Mouse (Mus musculus) kidney, adult 11 months (tissue): ENCODE results near the gene 1500015O10Rik.

Source experiments
- DNase-seq: peaks from one replicate; pipeline ENCODE4 v3.0.0; 2022

The 1500015O10Rik gene

GRCm38 (mm10) chr1:43730491-43730924, at the start of gene 1500015O10Rik:
Gene 1500015O10Rik, plus strand, starts transcription at chr1:43730602.
- peak; percentile 22 for DNase-seq

DNA sequence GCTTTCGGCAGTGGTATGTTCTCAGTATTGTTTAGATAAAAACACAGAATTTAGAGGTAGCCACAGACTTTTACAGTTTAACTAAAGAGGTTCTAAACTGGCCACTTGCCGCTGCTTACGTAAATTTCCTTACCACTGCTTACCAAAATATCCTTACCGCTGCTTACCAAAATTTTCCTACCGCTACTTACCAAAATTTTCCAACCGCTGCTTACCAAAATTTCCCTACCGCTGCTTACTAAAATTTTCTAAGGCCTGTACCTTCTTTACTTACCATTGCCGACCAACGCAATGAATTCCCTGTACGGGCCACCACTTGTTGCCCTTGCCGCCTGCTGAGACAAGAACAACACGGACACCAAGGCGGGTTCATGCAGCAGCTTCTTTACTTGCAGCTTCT, 40.4 kb upstream of the 1500015O10Rik start:
- no peak for DNase-seq

- DNase-seq: no peak
Measured at GRCm38 (mm10) chr1:43690507-43690906, 39.9 kb upstream of the 1500015O10Rik start.

GRCm38 (mm10) chr1:43694076-43694475, 36.3 kb upstream of the 1500015O10Rik start:
- no peak for DNase-seq

DNA sequence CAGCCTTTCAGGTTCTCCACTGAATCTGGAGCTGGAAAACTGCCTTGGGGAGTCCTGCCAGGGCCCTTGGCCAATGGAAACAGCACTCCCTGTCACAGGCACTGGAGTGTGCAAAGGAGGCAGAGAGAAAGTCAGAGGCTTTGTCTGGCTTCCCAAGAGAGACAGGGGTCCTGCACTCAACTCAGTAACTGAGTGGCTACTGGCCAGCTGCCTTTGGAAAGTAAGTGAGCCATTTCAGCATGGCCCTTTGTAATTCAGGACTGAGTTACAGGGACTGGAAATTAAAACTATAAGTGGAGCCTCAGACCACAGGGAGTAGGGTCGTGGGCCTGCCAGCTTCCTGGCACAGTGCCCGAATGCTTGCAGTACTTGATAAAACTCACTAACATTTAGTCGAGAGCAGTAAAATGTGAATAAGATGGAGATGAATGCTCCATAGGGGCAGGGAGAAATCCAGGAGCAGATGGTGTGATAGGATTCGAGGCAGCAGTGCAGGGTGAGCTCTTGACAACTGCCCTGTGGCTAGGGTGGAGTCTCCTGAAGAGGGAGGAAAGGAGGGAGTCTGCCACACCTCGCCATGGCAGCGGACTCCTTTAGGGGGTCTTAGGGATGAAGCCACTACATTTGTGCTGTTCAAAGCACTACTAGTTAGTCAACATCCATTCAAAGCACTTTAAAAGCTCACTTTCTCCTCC, 35.4 kb upstream of the 1500015O10Rik start:
- peak; percentile 84 for DNase-seq

GRCm38 (mm10) chr1:43698577-43699000, 31.8 kb upstream of the 1500015O10Rik start:
- peak; percentile 17 for DNase-seq

GRCm38 (mm10) chr1:43714841-43715240, 15.6 kb upstream of the 1500015O10Rik start:
- peak; percentile 19 for DNase-seq

DNA sequence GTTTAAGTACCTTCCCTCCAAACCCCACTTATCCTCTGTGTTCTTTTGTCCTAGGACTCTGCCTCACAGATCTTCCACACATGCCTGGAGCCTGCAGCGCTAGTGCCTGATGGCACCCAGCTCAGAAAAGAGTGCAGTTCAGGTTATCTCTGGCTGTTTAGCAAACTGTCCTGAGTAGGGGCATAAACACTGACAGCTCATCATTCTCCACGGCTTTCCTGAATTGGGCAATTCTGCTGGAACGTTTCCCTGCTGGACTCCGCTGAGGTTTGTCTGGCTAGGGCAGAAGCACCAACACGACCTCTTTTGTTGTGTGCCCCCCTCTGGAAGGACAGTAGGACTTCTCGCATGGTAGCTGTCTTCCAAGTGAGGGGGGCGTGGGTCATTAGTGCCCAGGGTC, 12.4 kb upstream of the 1500015O10Rik start:
- no peak for DNase-seq

- no peak for DNase-seq
Measured at GRCm38 (mm10) chr1:43718793-43719192, 11.6 kb upstream of the 1500015O10Rik start.

- DNase-seq: no peak
Measured at GRCm38 (mm10) chr1:43722459-43722858, 7.9 kb upstream of the 1500015O10Rik start.

- no peak for DNase-seq
Measured at GRCm38 (mm10) chr1:43732100-43732499, 1.7 kb downstream of the 1500015O10Rik start.

GRCm38 (mm10) chr1:43732657-43733056, 2.3 kb downstream of the 1500015O10Rik start:
- no peak for DNase-seq

DNA sequence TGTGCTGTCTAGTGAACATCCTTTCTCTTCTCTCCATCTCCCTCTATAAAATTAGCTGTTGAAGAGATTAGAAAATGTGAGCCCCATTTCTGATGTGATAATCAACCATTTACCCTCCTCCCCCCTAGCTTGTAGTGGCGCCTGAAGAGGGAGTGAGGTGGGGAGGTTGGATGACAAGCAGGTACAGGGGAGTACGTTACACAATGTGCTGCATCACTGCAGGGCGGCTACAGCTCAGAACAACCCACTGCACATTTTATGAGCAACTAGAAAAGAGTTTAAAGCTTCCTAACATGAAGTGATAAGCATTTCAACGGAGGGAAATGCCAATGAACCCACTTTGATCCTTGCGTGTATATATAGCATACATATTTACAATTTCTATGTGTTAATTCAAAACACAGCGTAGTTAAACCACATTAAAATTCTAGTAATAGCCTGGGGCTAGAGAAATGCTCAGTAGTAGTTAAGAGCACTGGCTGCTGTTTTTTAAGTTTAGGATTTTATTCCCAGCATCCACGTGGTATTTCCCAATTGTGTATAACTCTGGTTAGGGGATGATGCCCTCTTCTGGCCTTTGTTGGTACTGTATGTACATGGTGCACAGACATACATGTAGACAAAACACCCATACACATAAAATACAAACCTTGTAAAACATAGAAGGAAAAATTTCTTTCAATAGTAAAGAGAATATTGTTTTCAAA, 7.6 kb downstream of the 1500015O10Rik start:
- DNase-seq: no peak

DNA sequence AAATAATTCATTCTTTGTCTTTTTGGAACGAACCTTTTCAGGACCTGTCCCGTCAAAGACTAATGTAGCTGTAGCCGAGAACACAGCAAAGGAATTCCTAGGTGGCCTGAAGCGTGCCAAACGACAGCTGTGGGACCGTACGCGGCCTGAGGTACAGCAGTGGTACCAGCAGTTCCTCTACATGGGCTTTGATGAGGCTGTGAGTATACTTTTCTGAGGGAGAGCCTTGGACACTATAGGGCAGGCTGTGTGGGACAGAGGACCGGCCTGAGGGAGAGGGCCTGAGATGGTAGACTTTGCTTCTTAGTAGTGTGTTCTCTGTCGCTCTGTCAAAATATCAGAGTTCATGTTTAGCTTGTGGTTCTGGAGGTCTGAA, 8.1 kb downstream of the 1500015O10Rik start:
- no peak for DNase-seq

DNA sequence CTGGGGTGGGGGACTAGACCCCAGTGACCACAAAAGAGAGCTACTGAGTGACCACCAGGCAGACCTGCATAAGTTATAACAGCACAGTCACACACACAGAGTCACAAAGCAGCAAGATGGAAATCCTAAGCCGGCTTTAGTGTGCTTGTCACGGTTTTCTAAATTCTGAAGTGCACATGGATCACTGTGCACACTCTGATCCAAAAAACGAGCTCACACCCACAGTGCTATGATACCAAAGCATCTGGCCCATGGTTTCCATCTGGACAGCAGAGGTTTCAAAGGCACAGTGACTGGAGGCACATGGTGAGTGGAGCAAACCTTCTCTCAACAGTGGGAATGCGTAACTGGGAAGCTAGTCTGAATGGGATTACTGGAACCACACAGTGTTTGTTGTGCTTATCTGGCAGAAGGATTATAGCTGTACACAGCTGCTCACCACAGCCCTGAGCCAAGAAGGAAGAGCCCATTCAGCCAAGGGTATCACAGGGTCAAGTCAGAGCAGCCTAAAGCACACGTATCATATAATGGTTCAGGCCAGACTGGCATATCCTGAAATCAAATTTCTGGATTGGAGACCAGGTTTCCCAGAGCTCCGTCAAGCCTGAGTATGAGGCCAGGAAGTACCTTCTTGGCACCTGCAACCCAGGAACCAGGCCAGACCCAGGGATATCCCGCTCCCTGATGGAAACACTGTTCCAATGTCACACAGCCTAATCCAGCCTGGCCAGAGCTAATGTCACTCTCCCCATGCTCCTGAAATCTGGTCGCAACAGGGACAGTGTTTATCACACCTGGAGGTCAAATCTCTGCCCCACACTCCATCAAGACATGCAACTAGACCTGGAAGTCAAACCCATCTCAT, 24.3 kb downstream of the 1500015O10Rik start:
- no peak for DNase-seq

DNA sequence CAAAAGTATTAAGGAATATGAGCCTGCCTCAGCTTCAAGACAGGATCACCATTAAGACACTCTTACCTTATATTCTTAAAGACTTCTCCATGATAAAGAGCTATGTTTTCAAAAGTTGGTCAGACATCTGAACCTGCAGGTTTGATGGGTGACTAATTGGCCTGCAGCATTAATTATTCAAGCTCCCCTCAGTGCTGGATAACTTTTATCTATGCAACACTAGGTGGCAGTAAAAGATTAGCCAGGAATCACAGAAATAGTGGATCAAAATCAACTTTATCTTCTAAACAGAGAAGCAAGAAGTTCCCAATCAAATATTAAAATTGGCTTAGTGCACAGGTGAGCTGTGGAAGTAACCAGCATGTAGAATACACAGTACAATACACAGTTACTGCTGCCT, 29.7 kb downstream of the 1500015O10Rik start:
- no peak for DNase-seq

- no peak for DNase-seq
Measured at GRCm38 (mm10) chr1:43764481-43764880, 34.1 kb downstream of the 1500015O10Rik start.

DNA sequence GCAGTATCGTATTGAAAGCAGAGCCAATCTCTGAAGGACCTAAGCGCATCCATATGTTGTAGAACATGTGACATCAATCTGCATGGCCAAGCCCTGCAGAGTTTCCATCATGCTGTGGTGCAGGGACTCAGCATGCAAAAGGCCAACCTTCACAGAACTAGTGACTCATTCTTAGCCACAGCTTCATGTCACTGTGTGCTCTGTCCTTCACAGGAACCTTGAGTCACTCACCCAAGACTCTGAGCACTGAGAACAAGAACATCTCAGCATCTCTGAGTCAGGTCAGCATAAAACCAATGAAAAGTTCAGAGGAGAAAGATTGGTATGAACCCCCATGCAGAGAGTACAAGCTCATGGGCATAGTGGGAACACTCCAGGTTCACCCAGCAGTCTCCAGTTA, 35.9 kb downstream of the 1500015O10Rik start:
- no peak for DNase-seq

- DNase-seq: no peak
Measured at GRCm38 (mm10) chr1:43768385-43768990, 38.1 kb downstream of the 1500015O10Rik start.

DNA sequence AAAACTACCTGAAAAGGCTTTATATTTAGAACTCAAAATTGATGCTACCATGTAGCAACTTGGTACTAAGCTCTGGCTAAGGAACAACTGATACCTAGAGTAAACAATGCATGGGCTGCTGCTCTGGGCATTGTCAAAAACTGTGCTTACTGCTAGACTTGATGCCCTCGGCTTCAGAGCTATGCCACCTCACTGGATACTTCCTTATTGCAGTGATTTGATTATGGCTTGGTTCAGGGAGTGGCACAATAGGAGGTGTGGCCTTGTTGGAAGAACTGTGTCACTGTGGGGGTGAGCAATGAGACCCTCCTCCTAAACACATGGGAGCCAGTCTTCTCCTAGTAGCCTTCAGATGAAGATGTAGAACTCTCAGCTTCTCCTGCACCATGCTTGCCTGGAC, 38.9 kb downstream of the 1500015O10Rik start:
- no peak for DNase-seq

GRCm38 (mm10) chr1:43770032-43770431, 39.6 kb downstream of the 1500015O10Rik start:
- no peak for DNase-seq

DNA sequence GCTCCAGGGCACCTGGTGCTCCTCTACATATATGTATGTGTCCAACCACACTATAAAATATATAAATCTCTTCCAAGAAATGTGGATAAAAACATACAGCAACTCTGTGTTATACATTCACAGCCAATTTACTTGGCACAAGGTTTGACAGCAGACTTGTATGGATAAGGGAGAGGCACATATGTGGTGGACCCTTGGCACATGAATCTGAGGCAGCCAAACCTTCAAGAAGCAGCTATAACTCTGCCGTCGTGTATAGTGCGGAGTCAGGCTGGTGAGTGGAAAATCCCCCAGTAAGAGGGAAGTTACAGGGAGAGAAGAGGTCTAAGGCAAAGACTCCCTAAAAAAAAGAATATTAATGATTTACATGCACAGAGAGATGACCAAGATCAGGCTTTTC, 42.3 kb downstream of the 1500015O10Rik start:
- no peak for DNase-seq

- DNase-seq: peak; percentile 22
Measured at GRCm38 (mm10) chr1:43774126-43774525, 43.7 kb downstream of the 1500015O10Rik start.
